Mouse (Mus musculus) adipocyte (in vitro differentiated cells): ENCODE results near the gene Gimap4.

Experiments
- DNase-seq: peaks from one replicate; pipeline ENCODE4 v3.0.0-alpha.2; 2016; ENCODE audit warnings: low spot score

The Gimap4 gene

DNA sequence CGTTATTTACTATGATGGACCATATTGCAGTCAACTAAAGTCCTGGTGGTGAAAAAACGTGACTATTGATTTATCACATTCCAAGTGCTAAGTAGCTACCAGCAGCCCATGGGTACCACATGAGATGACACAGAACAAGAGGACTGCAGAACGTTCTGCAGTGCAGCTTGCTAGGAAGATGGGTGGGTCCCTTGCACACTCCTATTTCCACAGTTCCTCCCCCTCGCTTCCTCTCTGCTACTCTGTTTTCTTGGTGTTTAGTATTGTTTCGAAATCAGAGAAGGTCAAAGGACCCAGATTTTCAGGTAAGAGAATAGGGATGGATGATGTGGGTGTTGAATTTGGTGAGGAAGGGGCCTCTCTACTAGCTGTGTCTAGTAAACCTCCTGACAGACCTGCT is at the start of gene Gimap4:
TSS of gene Gimap4 (plus strand) at position 231 of the 400 bp plus-strand sequence.
- no peak for DNase-seq

DNA sequence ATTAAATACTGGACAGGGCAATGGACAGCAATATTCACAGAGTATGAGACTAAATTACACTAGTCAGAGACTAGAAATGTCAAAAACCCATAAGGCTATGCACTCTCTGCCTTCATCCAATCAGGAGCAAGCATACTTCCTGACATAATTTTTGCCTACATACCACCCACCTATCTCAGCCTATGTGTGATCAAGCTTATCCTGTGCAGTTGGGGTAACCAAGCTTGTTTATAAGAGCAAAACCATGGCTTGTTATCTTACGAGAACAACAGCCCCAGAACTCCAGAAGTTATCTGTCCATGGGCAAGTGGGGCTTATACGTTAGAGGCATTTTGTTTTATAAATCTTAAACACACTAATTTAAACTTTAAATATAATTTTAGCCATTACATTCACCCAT is 49.2 kb upstream of the Gimap4 start:
- no peak for DNase-seq

DNA sequence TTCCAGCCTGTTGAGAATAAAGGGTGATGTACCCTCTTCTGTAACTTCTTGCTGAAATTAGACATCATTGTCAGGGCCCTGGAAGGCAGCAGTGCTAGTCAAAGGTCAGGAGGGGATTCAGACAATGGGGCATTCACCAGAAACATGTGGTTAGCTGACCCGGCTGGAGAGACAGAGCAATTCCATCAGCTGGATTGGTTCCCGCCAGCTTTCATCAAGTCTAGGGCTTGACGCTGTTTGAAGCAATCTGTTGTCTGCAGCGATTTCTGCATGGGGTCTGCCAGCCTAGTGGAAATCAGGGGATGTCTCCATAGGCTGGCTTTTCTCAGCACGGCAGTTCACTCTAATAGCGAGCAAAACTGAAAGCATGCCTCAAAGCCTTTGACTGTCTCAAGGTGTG is 47.8 kb upstream of the Gimap4 start:
- no peak for DNase-seq

DNA sequence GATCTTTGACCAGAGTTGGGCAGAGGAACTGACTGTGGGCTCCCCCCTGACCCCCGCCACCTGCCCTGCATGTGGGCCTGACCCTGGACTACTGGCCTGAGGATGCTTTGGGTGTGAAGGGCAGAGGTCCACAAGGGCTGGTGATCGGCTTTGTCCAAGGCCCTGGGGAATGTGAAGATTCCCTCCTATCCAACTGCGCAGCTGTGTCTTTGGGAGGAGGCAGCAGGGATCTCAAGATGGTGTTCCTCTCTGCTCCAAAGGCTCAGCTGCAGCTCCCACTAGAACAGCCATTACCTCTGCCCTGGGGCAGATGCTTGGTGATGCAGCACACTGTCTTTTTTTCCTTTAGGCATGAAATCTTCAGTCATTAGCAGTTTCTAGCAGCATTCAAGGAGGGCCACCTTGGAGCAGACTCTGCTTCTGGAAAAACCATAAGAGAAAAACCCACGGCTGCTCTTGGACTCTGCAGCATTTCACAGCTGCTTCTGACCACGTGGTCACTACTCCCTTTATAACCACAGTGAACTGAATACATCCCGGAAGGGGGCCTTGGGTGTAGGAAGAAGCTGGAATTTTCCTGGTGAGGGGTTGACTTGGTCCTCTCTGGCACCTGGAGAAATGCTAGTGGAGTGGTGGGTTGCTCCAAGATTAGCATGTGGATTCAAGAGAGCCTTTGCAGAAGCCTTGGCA is 46.4 kb upstream of the Gimap4 start:
- no peak for DNase-seq

DNA sequence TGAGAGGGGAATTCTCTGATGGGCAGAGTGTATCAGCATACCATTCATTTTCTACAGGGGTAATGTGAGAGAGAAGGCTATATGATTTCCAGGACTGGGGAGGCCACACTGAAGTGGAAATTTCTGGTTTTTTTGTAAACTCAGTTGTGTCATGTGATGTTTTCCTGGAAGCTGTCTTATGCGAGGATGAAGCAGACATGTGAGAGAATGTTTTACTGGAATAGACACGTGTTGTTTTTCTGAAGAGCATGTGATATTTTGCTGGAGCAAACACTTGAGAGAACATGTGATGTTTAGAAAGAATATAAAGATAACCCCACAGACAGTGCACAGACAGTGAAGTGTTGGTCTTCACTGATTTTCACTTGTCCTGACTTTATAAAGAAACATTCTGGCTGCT is 45.8 kb upstream of the Gimap4 start:
- no peak for DNase-seq

DNA sequence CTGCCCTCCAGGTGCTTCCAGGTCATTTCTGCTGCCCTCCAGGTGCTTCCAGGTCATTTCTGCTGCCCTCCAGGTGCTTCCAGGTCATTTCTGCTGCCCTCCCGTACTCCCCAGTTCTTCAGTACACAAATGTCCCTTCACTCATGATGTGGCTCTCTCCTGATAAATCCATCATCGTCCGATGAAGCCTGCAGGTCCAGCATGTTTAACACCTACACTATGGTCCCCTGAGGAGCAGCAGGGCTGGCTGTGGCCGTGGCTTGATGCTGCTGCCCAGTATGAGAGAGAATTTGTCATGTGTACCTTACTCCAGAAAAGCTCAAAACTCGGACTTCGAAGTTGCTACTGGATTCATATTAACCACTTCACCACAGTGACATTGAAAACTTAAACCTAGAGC is 43.0 kb upstream of the Gimap4 start:
- DNase-seq: no peak

DNA sequence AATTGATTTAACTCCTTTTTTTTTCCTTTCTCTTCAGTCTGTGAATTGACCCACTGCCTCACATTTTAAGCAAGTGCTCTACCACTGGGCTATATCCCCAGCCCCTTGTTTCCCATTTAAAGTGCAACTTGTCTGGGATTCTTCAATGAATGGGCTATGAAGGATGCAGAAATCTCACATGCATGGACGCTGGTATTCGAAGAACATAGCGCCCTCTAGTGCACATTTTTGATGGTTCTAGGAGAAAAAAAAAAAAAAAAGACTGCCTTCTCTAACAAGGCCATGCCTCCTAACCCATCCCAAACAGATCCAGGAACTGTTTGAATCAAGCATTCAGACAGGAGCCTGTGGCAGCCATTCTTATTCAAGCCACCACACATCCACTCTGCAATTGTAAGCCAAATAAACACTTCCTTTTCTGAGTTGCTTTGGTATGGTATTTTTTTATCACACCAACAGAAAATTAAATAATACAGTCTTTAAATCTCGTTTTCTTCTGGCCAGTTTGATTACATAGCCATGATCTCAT is 41.5 kb upstream of the Gimap4 start:
- DNase-seq: peak; percentile 88

DNA sequence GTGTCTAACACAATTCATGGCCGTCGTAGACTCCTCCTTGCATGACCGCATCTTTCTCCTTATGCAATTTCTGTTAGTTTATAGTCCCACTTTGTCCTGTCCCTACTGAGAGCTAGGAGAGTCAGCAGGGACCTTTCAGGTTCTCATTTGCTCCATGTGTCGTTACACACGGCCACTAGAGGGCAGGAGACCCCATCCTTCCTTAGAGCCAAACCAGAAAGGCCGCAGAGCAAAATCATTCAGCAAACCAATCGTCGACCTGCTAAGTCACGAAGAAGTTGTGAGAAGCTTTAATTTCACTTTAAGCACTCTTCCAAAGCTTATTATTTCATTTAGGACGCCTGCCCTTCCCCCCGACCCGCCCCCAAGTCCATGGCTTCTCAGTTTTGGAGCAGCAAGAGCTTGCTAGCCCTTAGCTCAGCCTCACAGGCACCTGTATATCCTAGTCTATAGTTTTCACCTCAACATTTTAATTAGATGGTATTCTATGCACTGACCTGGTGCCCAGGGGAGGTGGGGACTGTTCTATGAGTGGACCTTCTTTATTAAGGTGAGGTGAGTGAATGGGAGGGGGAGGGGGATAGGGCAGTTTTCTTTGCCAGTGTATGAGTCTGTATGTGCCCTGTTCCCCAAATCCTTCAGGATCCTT is 38.6 kb upstream of the Gimap4 start:
- DNase-seq: peak; percentile 84

DNA sequence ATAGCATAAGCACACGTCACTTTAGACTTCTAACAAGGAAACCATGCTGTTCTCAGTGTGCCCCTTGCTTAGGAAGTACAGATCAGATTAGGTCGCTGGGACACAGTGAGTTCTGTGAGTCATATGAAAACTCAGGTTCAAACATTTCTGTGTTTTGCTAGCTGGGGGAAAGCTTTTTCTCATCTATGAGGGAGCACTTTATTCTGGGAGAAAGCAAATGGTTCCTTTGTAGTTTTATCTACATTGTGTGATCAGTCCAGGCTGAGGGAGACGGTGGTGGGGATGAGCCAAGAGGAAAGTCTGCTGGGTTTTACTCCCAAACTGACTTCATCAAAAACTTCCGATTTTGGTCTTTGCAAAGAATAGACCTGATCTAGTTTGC is 38.0 kb upstream of the Gimap4 start:
- no peak for DNase-seq

DNA sequence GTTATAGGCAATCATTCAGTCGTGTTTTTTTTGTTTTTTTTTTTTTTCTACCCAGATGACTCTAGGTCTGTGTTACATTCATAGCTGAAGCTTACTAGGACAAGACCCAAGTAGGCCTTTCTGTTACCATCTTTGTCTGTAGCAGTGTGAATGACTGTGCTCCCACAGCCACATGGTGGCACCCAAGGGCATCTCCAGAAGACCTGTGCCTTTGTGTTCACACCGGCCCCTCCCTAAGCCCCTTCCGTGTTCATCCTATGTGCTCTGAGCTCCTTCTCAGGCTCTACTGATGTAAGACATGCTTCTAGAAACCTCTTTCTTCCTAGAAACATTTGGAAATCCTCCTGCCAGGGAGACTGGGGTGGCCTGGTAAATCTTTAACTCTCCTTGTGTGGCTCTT is 37.4 kb upstream of the Gimap4 start, which contains the start of gene Gimap8:
TSS of gene Gimap8 (plus strand) at position 240 of the 400 bp plus-strand sequence.
- no peak for DNase-seq

DNA sequence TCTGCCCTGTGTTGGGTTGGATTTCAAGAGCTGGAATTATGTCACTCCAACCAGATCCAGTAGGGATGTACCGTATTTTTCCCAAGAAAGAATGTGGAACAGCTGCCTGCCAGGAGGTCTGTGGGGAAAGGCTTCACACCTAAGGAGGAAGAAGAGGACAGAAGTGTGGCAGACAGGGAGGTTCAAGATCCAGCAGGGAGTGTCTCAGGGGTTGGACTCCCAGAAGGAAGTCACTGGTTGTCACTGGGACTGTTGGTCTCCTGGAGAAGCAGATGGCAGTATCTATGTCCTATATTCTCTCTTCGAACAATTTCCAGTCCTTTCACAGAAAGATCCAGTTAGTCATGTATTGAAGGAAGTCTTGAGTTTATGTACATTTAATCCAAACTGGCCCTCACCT is 36.7 kb upstream of the Gimap4 start:
- no peak for DNase-seq

DNA sequence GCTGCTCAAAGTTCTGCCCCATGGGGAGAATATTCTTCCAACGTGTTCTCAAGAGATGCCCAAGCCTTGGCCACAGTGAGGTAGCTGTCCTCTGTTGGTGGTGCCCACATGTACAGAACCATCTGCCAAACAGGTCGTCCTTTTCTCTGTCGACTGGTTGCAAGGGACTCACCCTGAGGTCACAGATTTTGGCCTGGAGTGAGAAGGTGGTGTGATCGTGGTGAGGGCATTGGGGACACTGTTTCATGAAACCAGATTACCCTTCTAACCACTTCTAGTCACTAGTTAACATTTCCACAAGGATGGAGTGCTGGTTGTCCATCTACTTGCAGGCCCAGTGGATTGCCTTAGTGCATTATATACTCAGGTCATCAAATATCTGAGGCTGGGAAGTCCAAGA is 35.6 kb upstream of the Gimap4 start:
- no peak for DNase-seq

DNA sequence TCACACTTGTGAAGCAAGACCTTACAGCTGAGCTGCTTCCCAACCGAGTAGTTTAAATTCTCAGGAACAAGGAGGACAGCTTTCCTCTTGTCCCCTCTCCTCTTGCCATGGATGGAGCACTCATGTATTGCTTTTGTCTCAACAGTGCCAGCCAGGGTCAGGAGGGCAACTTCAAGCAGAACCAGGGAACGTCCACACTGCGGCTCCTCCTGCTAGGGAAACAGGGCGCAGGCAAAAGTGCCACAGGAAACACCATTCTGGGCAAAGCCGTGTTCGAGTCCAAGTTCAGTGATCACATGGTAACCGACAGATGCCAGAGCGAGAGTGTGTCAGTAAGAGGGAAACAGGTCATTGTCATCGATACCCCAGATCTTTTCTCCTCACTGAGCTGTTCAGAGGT is 34.3 kb upstream of the Gimap4 start:
- DNase-seq: no peak

DNA sequence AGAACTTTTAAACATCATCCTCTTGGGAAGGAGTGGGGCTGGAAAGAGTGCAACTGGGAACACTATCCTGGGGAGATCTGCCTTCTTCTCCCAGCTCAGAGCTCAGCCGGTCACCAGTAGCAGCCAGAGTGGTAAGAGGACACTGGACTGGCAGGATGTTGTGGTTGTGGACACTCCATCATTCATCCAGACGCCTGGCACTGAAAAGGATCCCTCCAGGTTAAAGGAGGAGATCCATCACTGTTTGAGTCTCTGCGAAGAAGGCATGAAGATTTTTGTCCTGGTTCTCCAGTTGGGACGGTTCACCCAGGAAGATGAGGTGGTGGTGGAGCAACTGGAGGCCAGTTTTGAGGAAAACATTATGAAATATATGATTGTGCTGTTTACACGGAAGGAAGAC is 25.6 kb upstream of the Gimap4 start:
- DNase-seq: no peak

DNA sequence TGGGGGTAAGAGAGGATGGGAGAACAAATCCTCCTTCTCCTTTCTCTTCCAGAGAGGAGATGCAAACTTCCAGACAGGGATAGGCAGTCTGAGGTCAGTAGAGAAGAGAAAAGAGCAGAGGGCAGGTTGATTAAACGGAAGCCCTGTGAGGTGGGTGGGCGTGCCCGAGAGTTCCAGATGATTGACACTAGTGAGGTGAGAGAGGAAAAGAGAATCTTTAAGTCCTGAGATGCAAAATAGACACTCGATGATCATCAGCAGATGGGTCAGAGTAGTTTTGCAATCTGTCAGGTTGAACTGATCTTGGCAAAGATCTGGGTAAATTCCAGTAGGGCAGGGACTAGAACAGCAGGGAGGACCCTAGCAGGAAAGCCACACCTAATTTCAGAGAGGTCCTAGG is 19.6 kb upstream of the Gimap4 start:
- DNase-seq: no peak

DNA sequence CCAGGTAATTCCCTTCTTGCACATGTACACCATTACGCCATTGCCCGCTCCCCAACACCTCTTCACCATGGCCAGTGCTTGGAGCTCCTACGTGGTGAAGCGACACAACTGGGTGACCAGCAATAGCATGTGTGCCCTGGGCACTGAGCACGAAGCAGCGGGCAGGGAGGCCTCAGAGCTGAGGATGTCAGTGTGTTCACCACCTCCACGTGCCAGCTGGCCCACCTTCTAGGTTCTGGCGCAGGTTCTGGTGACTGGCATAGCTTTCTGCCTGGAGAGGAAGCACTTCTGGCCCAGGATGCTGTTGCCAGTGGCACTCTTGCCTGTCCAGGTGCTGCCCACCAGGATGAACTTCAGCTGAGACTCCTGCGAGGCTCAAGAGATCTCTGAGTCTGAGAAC is 18.9 kb upstream of the Gimap4 start:
- no peak for DNase-seq

DNA sequence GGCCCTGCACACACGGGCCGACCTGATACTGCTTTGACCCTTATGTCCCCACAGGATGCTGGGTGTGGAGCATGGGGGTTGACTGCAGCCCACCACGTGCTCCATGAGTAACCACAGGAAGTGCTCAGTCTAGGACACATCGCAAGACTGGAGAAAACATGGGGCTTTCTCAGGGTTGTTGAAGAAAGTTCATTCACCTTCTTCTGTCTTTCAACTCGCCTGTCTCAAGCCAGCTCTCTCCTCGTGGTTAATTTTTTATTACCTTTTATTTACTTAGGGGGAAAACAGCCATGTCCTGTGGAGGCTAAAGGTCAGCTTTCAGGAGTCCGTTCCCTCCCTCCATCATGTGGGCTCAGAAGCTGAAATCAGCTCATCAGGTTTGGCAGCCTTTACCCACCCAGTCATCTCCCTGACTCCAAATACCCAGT is 18.2 kb upstream of the Gimap4 start:
- no peak for DNase-seq

DNA sequence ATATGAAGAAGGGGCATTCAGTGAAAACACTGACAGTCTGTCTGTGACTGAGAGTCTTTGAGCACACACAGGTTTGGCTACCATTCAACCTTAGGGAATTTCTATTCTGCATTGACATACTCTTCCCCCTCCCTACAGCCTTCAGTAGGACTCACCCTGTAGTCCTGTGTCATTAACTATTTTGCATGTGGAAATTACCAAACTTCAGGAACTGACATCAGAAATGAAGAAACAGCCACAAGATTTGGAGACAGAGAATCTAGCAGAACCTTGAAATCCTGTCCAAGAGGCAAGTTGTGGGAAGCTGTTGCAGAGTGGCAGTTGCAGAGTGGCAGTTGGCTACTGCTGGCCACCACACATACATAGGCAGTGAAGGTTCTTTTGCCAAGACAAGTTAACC is 16.3 kb upstream of the Gimap4 start:
- no peak for DNase-seq

DNA sequence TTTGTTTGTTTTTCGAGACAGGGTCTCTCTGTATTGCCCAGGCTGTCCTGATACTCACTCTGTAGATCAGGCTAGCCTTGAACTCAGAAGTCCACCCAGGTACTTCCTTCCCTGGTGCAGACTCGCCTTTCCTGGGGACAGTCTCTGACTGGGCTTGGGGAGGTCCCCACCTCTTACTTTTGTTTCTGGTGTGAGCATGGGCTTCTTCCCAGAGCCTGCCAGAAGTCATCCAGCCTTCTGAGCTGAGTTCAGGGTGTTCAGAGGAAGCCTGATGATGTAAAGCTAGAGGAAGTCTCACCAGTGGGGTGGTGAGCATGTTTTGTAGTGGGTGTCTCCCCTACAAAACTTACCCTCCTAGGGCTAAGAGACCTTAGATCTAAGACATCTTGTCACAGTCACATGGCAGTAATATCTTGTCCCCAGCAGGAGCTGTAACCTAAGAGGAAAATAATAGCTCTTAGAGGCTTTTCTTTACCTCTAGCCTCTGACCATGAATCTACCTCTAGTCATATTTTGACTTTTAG is 14.8 kb upstream of the Gimap4 start:
- DNase-seq: no peak

DNA sequence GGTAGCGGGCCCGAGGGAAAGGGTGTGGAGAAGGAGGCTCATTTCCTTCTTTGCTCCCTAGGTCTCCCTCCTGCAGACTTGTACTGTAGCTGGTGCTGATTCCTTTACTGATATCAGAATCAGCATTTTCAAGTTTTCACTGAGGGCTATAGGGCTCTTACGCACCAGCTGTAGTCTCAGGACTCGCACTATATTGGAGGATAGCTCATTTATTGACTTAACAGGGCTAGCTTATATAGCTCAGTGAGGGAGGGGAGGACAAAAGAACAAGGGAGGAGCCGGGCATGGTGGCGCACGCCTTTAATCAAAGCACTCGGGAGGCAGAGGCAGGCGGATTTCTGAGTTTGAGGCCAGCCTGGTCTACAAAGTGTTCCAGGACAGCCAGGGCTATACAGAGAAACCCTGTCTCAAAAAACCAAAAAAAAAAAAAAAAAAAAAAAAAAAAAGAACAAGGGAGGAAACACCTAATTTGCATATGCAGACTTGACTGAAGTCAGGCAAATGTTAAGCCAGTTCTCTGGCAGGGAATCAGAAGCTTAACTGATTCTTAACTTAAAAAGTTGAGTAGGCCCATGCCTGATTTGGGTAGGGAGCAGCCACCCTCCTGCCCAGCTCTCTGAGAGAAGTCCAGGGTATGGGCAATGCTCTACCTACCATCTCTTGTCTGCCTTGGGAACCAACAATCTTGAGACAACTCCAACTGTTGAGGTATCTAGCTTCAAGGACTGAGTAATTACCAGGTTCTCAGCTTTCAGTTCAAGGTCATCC is 9.9 kb upstream of the Gimap4 start:
- no peak for DNase-seq

DNA sequence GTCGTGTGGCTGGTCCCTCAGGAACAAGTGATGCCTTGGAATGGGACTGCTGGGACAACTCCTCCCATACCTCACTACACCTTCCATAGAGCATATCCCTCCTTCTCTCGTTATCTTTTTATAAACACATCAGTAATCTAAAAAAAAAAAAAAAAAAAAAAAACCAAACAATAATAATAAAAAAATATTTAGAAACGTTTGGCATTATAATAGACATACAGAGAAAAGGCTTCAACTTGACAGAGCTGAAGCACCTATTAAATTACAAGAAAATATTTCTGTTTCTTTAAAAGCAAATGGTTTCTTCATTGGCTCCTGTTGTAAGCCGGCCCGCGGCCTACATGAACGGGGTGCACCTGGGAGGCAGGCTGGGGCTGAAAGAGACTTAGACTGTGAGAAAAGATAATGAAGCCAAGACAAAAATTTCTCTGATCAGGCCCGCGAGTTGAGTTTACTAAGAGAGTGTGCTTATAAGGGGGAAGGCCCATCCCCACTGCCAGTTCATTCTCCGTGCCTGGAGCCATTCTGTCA is 8.9 kb upstream of the Gimap4 start:
- DNase-seq: peak; percentile 8
